Comparison of ENCODE assay signal across 29 mouse cellular contexts in the genomic region with DNA sequence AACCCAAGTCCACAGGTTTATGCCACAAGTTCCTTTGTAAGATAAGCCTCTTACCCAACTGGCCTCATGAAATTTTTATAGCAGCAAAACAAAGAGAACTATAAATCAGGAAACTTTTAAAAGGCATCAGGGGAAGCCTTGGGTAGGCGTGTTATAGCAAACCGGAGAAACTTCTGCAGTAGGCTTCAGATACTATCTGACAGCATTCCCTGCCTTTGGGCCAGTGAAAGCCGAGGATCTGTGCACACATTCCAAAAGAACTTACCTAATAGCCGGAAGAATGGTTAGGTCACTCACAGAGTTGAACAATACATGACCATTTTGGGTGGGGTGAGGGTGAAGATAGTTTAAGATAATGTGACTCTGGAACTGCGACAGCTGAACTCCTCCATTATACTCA. TPM values are rescaled to one million over a fixed set of nuclear protein-coding genes. Genes with fewer than 3 reads are reported as not detected.
DNase-seq lines count a peak whose midpoint lies in the region; ATAC-seq and TF ChIP-seq lines count a peak whose summit lies in the region.
"Had no signal": no experiment of that assay in that cellular context is flagged by ENCODE, and none has a peak within 500 bp of the region (broad histone marks: within the 10 kb centered on the region; RNA-seq: fewer than 3 reads in every experiment).

No protein-coding gene starts in this region.

- H3K9ac ChIP-seq in kidney, embryonic 15.5 days: no peak overlapping the region
- H3K9ac ChIP-seq: embryonic facial prominence, embryonic 13.5 days; forebrain, postnatal 0 days; hindbrain, embryonic 13.5 days; liver, embryonic 12.5 days; liver, postnatal 0 days; neural tube, embryonic 15.5 days had no signal

- no peaks in the 10 kb centered on the region for H3K9me3 ChIP-seq in kidney, embryonic 15.5 days (replicated peaks)
- H3K9me3 ChIP-seq: embryonic facial prominence, embryonic 13.5 days; G1E; hindbrain, embryonic 13.5 days; liver, embryonic 12.5 days; neural tube, embryonic 15.5 days had no signal

- H3K4me1 ChIP-seq in kidney, embryonic 15.5 days: no peaks in the 10 kb centered on the region
- H3K4me1 ChIP-seq: embryonic facial prominence, embryonic 13.5 days; liver, embryonic 12.5 days; neural tube, embryonic 15.5 days had no signal

- no peak overlapping the region for H3K4me3 ChIP-seq in kidney, embryonic 15.5 days (replicated peaks)
- H3K4me3 ChIP-seq in C2C12 (ENCODE audit: insufficient read depth, poor library complexity, severe bottlenecking): no peak overlapping the region
- no peak overlapping the region for H3K4me3 ChIP-seq in myocyte
- H3K4me3 ChIP-seq: embryonic facial prominence, embryonic 13.5 days; hindbrain, embryonic 13.5 days; layer of hippocampus, adult 2 months; liver, embryonic 12.5 days; neural tube, embryonic 15.5 days had no signal

- peaks cover 15% of the 10 kb centered on the region for H3K79me2 ChIP-seq in C2C12 (ENCODE audit: control insufficient read depth, insufficient read depth)
- no peaks in the 10 kb centered on the region for H3K79me2 ChIP-seq in myocyte (ENCODE audit: control insufficient read depth, insufficient read depth)

- peaks cover 15% of the 10 kb centered on the region for H3K27me3 ChIP-seq in kidney, embryonic 15.5 days
- H3K27me3 ChIP-seq in C2C12 (ENCODE audit: control insufficient read depth, insufficient read depth, insufficient read length) (no peaks in the 10 kb centered on the region), myocyte (ENCODE audit: control insufficient read depth, insufficient read depth, insufficient read length) (no peaks in the 10 kb centered on the region)
- H3K27me3 ChIP-seq: neural tube, embryonic 15.5 days had no signal

- H3K27ac ChIP-seq in kidney, embryonic 15.5 days: 0 out of 2 replicates have a peak overlapping the region, but pooled peaks have one; percentile 3
- H3K27ac ChIP-seq: embryonic facial prominence, embryonic 13.5 days; hindbrain, embryonic 13.5 days; layer of hippocampus, adult 2 months; liver, embryonic 12.5 days; macrophage; neural tube, embryonic 15.5 days had no signal

- WGBS in kidney, embryonic 15.5 days: 46% methylated on average over 5 of the region's 5 CpGs

- ATAC-seq in kidney, embryonic 15.5 days (replicated peaks; ENCODE audit: low FRiP score): no peak
- ATAC-seq: forebrain, postnatal 0 days; intestine, postnatal 0 days; liver, embryonic 12.5 days; liver, postnatal 0 days had no signal

- TF ChIP-seq POLR2A in myocyte (IDR thresholded peaks at IDR 0.05; ENCODE audit: insufficient read length, low read depth): no peak

- H3ac ChIP-seq in C2C12 (ENCODE audit: control insufficient read depth, insufficient read length, low read depth) (no peak overlapping the region), myocyte (ENCODE audit: control insufficient read depth, insufficient read length) (no peak overlapping the region)

- TF ChIP-seq CTCF in C2C12 (IDR thresholded peaks at IDR 0.05; ENCODE audit: control insufficient read depth, insufficient read depth, insufficient read length): no peak

- no peaks in the 10 kb centered on the region for H3K36me3 ChIP-seq in kidney, embryonic 15.5 days
- no peaks in the 10 kb centered on the region for H3K36me3 ChIP-seq in C2C12 (ENCODE audit: control insufficient read depth, insufficient read depth)
- no peaks in the 10 kb centered on the region for H3K36me3 ChIP-seq in myocyte (ENCODE audit: control insufficient read depth, insufficient read depth)
- H3K36me3 ChIP-seq: embryonic facial prominence, embryonic 13.5 days; G1E; hindbrain, embryonic 13.5 days; liver, embryonic 12.5 days; neural tube, embryonic 15.5 days had no signal

- peaks cover 5% of the 10 kb centered on the region for H3K79me3 ChIP-seq in C2C12 (ENCODE audit: low read depth)

- no peak overlapping the region for H3K4me2 ChIP-seq in kidney, embryonic 15.5 days
- peak overlapping the region; percentile 49 for H3K4me2 ChIP-seq in myocyte (ENCODE audit: low read depth)
- H3K4me2 ChIP-seq: embryonic facial prominence, embryonic 13.5 days; heart, embryonic 11.5 days; hindbrain, embryonic 13.5 days; liver, embryonic 12.5 days; neural tube, embryonic 15.5 days had no signal

- DNase-seq in kidney, adult 18-20 months: no peak
- DNase-seq in 3T3-L1 (ENCODE audit: low read depth, low spot score): peak; percentile 10
- DNase-seq in layer of hippocampus, adult 8-10 months (ENCODE audit: low spot score in 2 of 2): no peak
- DNase-seq: adrenal gland, postnatal 14 days; cerebellum, adult 18-20 months; cerebellum, postnatal 10 days; forebrain, postnatal 0 days; heart, postnatal 4 days; kidney, postnatal 25 days; layer of hippocampus, postnatal 36 days; left cerebral cortex, postnatal 4 days; liver, postnatal 0 days; midbrain, embryonic 14.5 days; right cerebral cortex, postnatal 4 days; thymus, adult 2 months; thymus, postnatal 36 days had no signal

TF ChIP-seq in C2C12, 6 proteins besides CTCF, POLR2A, EP300 and RAD21:
- TF ChIP-seq MYOG (IDR thresholded peaks at IDR 0.05; ENCODE audit: control insufficient read depth, extremely low read depth, insufficient read length) (no peak), USF1 (IDR thresholded peaks at IDR 0.05; ENCODE audit: low read depth) (no peak), MAX (IDR thresholded peaks at IDR 0.05) (no peak), MYOD1 (IDR thresholded peaks at IDR 0.05; ENCODE audit: control insufficient read depth, insufficient read length, low read depth) (peak; percentile 3)

TF ChIP-seq in myocyte, 11 proteins besides CTCF, POLR2A, EP300 and RAD21:
- no peak for TF ChIP-seq MAX (IDR thresholded peaks at IDR 0.05; ENCODE audit: low read depth)
- TF ChIP-seq E2F4 (IDR thresholded peaks at IDR 0.05; ENCODE audit: insufficient read depth): no peak
- no peak for TF ChIP-seq SRF (IDR thresholded peaks at IDR 0.05; ENCODE audit: control insufficient read depth, insufficient read length, low read depth)
- no peak for TF ChIP-seq TCF3 (IDR thresholded peaks at IDR 0.05; ENCODE audit: insufficient read length, low read depth)
- no peak for TF ChIP-seq MYOD1 (IDR thresholded peaks at IDR 0.05; ENCODE audit: control insufficient read depth in 1 of 3, insufficient read length in 2 of 3, low read depth in 2 of 3)

RNA-seq across cellular contexts. Expression of a gene that starts 1.4 kb away (rescaled TPM):
- polyA plus RNA-seq in kidney, embryonic 15.5 days (2015; fragmentation: Nextera tagmentation; extraction: Ambion mirVana): 8.6 and 9.1 TPM in 2 replicates
- polyA plus RNA-seq in C2C12 (2012; fragmentation: generic; extraction: Trizol): 0.88 TPM
- polyA plus RNA-seq in myocyte (2012; fragmentation: generic; extraction: Trizol): 0.35 TPM
- under 1 TPM; 0.39 to 0.65 (median 0.54) TPM for total RNA-seq in layer of hippocampus, adult 8-10 months (2022)
- total RNA-seq: megakaryocyte-erythroid progenitor cell, adult 5-6 weeks had no signal
